Mouse (Mus musculus): ENCODE measurements around the gene Akap11.
A peak's percentile ranks its signal among the peaks of the same experiment; 100 is the strongest.

Gene Akap11

GRCm38 (mm10) chr14:78526907-78527306, 9.7 kb downstream of the Akap11 start:
- DNase-seq, result no peak

- DNase-seq, result no peak
Measured at GRCm38 (mm10) chr14:78526475-78526874, 10.1 kb downstream of the Akap11 start.

GRCm38 (mm10) chr14:78525611-78526457, 10.8 kb downstream of the Akap11 start:
- peak; percentile 27 for DNase-seq

- DNase-seq, result no peak
Measured at GRCm38 (mm10) chr14:78525059-78525458, 11.5 kb downstream of the Akap11 start.

- DNase-seq, result peak; percentile 42 to 45
Measured at GRCm38 (mm10) chr14:78510713-78511112, 25.9 kb downstream of the Akap11 start.

- DNase-seq, result no peak
Measured at GRCm38 (mm10) chr14:78509791-78510190, 26.8 kb downstream of the Akap11 start.

GRCm38 (mm10) chr14:78500578-78500977, 36.0 kb downstream of the Akap11 start:
- peak in 1 of 2 experiments; percentile 16 for DNase-seq

GRCm38 (mm10) chr14:78496691-78497090, 39.9 kb downstream of the Akap11 start:
- no peak for DNase-seq

- no peak for DNase-seq
Measured at GRCm38 (mm10) chr14:78495241-78495640, 41.4 kb downstream of the Akap11 start.

GRCm38 (mm10) chr14:78492602-78493001, 44.0 kb downstream of the Akap11 start:
- no peak for DNase-seq

- DNase-seq, result no peak
Measured at GRCm38 (mm10) chr14:78491432-78491831, 45.2 kb downstream of the Akap11 start.

GRCm38 (mm10) chr14:78482385-78483231, 54.0 kb downstream of the Akap11 start:
- DNase-seq, result peak; percentile 73 to 75

GRCm38 (mm10) chr14:78474058-78474457, 62.5 kb downstream of the Akap11 start:
- DNase-seq, result no peak

GRCm38 (mm10) chr14:78470714-78471113, 65.9 kb downstream of the Akap11 start:
- peak in 1 of 2 experiments; percentile 10 for DNase-seq

- DNase-seq, result no peak
Measured at GRCm38 (mm10) chr14:78468991-78469390, 67.6 kb downstream of the Akap11 start.

GRCm38 (mm10) chr14:78467994-78468393, 68.6 kb downstream of the Akap11 start:
- no peak for DNase-seq

GRCm38 (mm10) chr14:78464353-78464752, 72.3 kb downstream of the Akap11 start:
- DNase-seq, result no peak

- no peak for DNase-seq
Measured at GRCm38 (mm10) chr14:78459121-78459520, 77.5 kb downstream of the Akap11 start.

- DNase-seq, result no peak
Measured at GRCm38 (mm10) chr14:78458705-78459104, 77.9 kb downstream of the Akap11 start.

GRCm38 (mm10) chr14:78454970-78455369, 81.6 kb downstream of the Akap11 start:
- no peak for DNase-seq

GRCm38 (mm10) chr14:78448807-78449406, 87.7 kb downstream of the Akap11 start:
- DNase-seq, result no peak

GRCm38 (mm10) chr14:78448017-78448416, 88.6 kb downstream of the Akap11 start:
- DNase-seq, result no peak

GRCm38 (mm10) chr14:78447542-78447941, 89.1 kb downstream of the Akap11 start:
- no peak for DNase-seq
